Mouse (Mus musculus): ENCODE data around the gene Tmem109. TPM values are rescaled to one million over a fixed set of nuclear protein-coding genes. Genes with fewer than 3 reads are reported as not detected.

Gene Tmem109
- polyA plus RNA-seq, 1 experiment from 2014 or later, result 46.0 TPM

GRCm38 (mm10) chr19:10856520-10856919, 25.3 kb downstream of the Tmem109 start:
- H3K27ac ChIP-seq, result peak overlapping the region; percentile 3; the same call in 1 of the 2 replicates
- H3K4me1 ChIP-seq, result 0 out of 2 replicates have a peak, but pooled peaks cover 4% of the 10 kb centered on the region
- H3K4me3 ChIP-seq, result no peak overlapping the region
- H3K4me2 ChIP-seq (replicated peaks), result no peak overlapping the region
- H3K9me3 ChIP-seq (replicated peaks), result no peaks in the 10 kb centered on the region
- no peaks in the 10 kb centered on the region for H3K27me3 ChIP-seq
- WGBS, result 51% methylated on average over 2 of the region's 2 CpGs
- ATAC-seq (ENCODE audit: low FRiP score), result no peak
- no peak overlapping the region for H3K9ac ChIP-seq
- H3K36me3 ChIP-seq, result peaks cover 58% of the 10 kb centered on the region

GRCm38 (mm10) chr19:10855422-10855821, 26.4 kb downstream of the Tmem109 start:
- Histone ChIP-seq H3K4me3 (no peak overlapping the region), H3K4me1 (0 out of 2 replicates have a peak, but pooled peaks cover 4% of the 10 kb centered on the region), H3K27ac (no peak overlapping the region), H3K9ac (no peak overlapping the region), H3K36me3 (peaks cover 47% of the 10 kb centered on the region), H3K4me2 (replicated peaks) (no peak overlapping the region), H3K27me3 (no peaks in the 10 kb centered on the region), H3K9me3 (replicated peaks) (no peaks in the 10 kb centered on the region)
- 88% methylated on average over 3 of the region's 3 CpGs for WGBS
- ATAC-seq (ENCODE audit: low FRiP score), result no peak

GRCm38 (mm10) chr19:10847311-10848087, 34.3 kb downstream of the Tmem109 start:
- Histone ChIP-seq H3K9me3 (replicated peaks) (no peaks in the 10 kb centered on the region), H3K4me2 (replicated peaks) (no peak overlapping the region), H3K4me1 (peaks cover 3% of the 10 kb centered on the region; the same call in 1 of the 2 replicates), H3K36me3 (no peaks in the 10 kb centered on the region), H3K27me3 (peaks cover 9% of the 10 kb centered on the region; the same call in 1 of the 2 replicates), H3K27ac (0 out of 2 replicates have a peak overlapping the region, but pooled peaks have one; percentile 2), H3K4me3 (no peak overlapping the region), H3K9ac (no peak overlapping the region)
- ATAC-seq (ENCODE audit: low FRiP score), result no peak
- WGBS, result 45% methylated on average over 3 of the region's 3 CpGs

GRCm38 (mm10) chr19:10846150-10846549, 35.7 kb downstream of the Tmem109 start:
- peaks cover 12% of the 10 kb centered on the region; the same call in 1 of the 2 replicates for H3K27me3 ChIP-seq
- peaks cover 10% of the 10 kb centered on the region for H3K4me1 ChIP-seq
- WGBS, result 63% methylated on average over 7 of the region's 7 CpGs
- H3K4me2 ChIP-seq (replicated peaks), result no peak overlapping the region
- no peaks in the 10 kb centered on the region for H3K9me3 ChIP-seq (replicated peaks)
- no peaks in the 10 kb centered on the region for H3K36me3 ChIP-seq
- ATAC-seq (ENCODE audit: low FRiP score), result peak; percentile 58; the same call in 1 of the 2 replicates
- H3K4me3 ChIP-seq, result no peak overlapping the region
- H3K27ac ChIP-seq, result no peak overlapping the region
- H3K9ac ChIP-seq, result no peak overlapping the region

- Histone ChIP-seq H3K9ac (no peak overlapping the region), H3K4me1 (peaks cover 10% of the 10 kb centered on the region), H3K4me3 (no peak overlapping the region), H3K27me3 (peaks cover 12% of the 10 kb centered on the region; the same call in 1 of the 2 replicates), H3K4me2 (replicated peaks) (no peak overlapping the region), H3K27ac (no peak overlapping the region), H3K9me3 (replicated peaks) (no peaks in the 10 kb centered on the region), H3K36me3 (no peaks in the 10 kb centered on the region)
- no peak for ATAC-seq (ENCODE audit: low FRiP score)
- 75% methylated on average over 3 of the region's 3 CpGs for WGBS
Measured at GRCm38 (mm10) chr19:10845454-10845853, 36.3 kb downstream of the Tmem109 start.

- ATAC-seq (ENCODE audit: low FRiP score), result no peak
- Histone ChIP-seq H3K27me3 (peaks cover 12% of the 10 kb centered on the region; the same call in 1 of the 2 replicates), H3K4me1 (peaks cover 10% of the 10 kb centered on the region), H3K9ac (no peak overlapping the region), H3K36me3 (no peaks in the 10 kb centered on the region), H3K4me3 (no peak overlapping the region), H3K9me3 (replicated peaks) (no peaks in the 10 kb centered on the region), H3K4me2 (replicated peaks) (no peak overlapping the region), H3K27ac (no peak overlapping the region)
- WGBS, result 92% methylated on average over 5 of the region's 5 CpGs
Measured at GRCm38 (mm10) chr19:10844206-10844605, 37.6 kb downstream of the Tmem109 start.

- Histone ChIP-seq H3K27ac (no peak overlapping the region), H3K4me1 (peaks cover 10% of the 10 kb centered on the region), H3K9me3 (replicated peaks) (no peaks in the 10 kb centered on the region), H3K36me3 (no peaks in the 10 kb centered on the region), H3K9ac (no peak overlapping the region), H3K4me2 (replicated peaks) (0 out of 2 replicates have a peak overlapping the region, but pooled peaks have one; percentile 11), H3K27me3 (peaks cover 12% of the 10 kb centered on the region; the same call in 1 of the 2 replicates), H3K4me3 (no peak overlapping the region)
- WGBS, result 53% methylated on average over 24 of the region's 24 CpGs
- ATAC-seq (ENCODE audit: low FRiP score), result no peak
Measured at GRCm38 (mm10) chr19:10842914-10843313, 38.9 kb downstream of the Tmem109 start.

GRCm38 (mm10) chr19:10841721-10842626, 39.8 kb downstream of the Tmem109 start:
- H3K4me3 ChIP-seq, result no peak overlapping the region
- no peak overlapping the region for H3K4me2 ChIP-seq (replicated peaks)
- H3K27ac ChIP-seq, result no peak overlapping the region
- H3K27me3 ChIP-seq, result peaks cover 12% of the 10 kb centered on the region; the same call in 1 of the 2 replicates
- ATAC-seq (ENCODE audit: low FRiP score), result no peak
- H3K36me3 ChIP-seq, result no peaks in the 10 kb centered on the region
- 40% methylated on average over 16 of the region's 16 CpGs for WGBS
- H3K9me3 ChIP-seq (replicated peaks), result no peaks in the 10 kb centered on the region
- H3K9ac ChIP-seq, result no peak overlapping the region
- H3K4me1 ChIP-seq, result peaks cover 10% of the 10 kb centered on the region

GRCm38 (mm10) chr19:10839010-10839892, 42.5 kb downstream of the Tmem109 start, which contains the start of gene Slc15a3:
Slc15a3 (plus strand) TSS chr19:10839727.
- no peak for ATAC-seq (ENCODE audit: low FRiP score)
- no peak within 1 kb of the TSS for H3K9ac ChIP-seq
- H3K27ac ChIP-seq, result no peak within 1 kb of the TSS
- WGBS, result 80% methylated on average over 15 of the region's 15 CpGs
- H3K9me3 ChIP-seq (replicated peaks), result no peaks in the 10 kb centered on the region
- H3K4me1 ChIP-seq, result peaks cover 7% of the 10 kb centered on the region; the same call in 1 of the 2 replicates
- H3K36me3 ChIP-seq, result no peaks in the 10 kb centered on the region
- H3K4me3 ChIP-seq, result no peak within 1 kb of the TSS
- H3K4me2 ChIP-seq (replicated peaks), result no peak within 1 kb of the TSS
- H3K27me3 ChIP-seq, result peaks cover 12% of the 10 kb centered on the region; the same call in 1 of the 2 replicates

GRCm38 (mm10) chr19:10835671-10836070, 46.1 kb downstream of the Tmem109 start:
- Histone ChIP-seq H3K36me3 (no peaks in the 10 kb centered on the region), H3K4me3 (no peak overlapping the region), H3K27ac (no peak overlapping the region), H3K9me3 (replicated peaks) (no peaks in the 10 kb centered on the region), H3K4me1 (no peaks in the 10 kb centered on the region), H3K9ac (no peak overlapping the region), H3K27me3 (no peaks in the 10 kb centered on the region), H3K4me2 (replicated peaks) (no peak overlapping the region)
- 59% methylated on average over 3 of the region's 3 CpGs for WGBS
- ATAC-seq (ENCODE audit: low FRiP score), result no peak

GRCm38 (mm10) chr19:10833611-10834010, 48.2 kb downstream of the Tmem109 start:
- WGBS, result 73% methylated on average over 3 of the region's 3 CpGs
- no peak overlapping the region for H3K4me3 ChIP-seq
- no peaks in the 10 kb centered on the region for H3K36me3 ChIP-seq
- no peaks in the 10 kb centered on the region for H3K9me3 ChIP-seq (replicated peaks)
- no peak overlapping the region for H3K27ac ChIP-seq
- H3K4me1 ChIP-seq, result no peaks in the 10 kb centered on the region
- no peak overlapping the region for H3K9ac ChIP-seq
- H3K27me3 ChIP-seq, result no peaks in the 10 kb centered on the region
- ATAC-seq (ENCODE audit: low FRiP score), result no peak
- H3K4me2 ChIP-seq (replicated peaks), result no peak overlapping the region

Data from hindbrain, embryonic 12.5 days (tissue).